Mouse (Mus musculus): ENCODE measurements around the gene Ttpal.

Gene Ttpal

GRCm38 (mm10) chr2:163602101-163602971 is at the start of gene Ttpal:
Ttpal (plus strand) TSS chr2:163602314.
- DNase-seq, result peak; percentile 79 to 87

GRCm38 (mm10) chr2:163552518-163552929 is 49.6 kb upstream of the Ttpal start:
- no peak for DNase-seq

GRCm38 (mm10) chr2:163554425-163554982 is 47.6 kb upstream of the Ttpal start:
- DNase-seq, result no peak

GRCm38 (mm10) chr2:163554996-163555395 is 47.1 kb upstream of the Ttpal start:
- DNase-seq, result no peak

GRCm38 (mm10) chr2:163555417-163555816 is 46.7 kb upstream of the Ttpal start:
- DNase-seq, result no peak

- peak in 1 of 2 experiments; percentile 42 for DNase-seq
These were observed 43.6 kb upstream of the Ttpal start for GRCm38 (mm10) chr2:163558548-163558947.

DNA sequence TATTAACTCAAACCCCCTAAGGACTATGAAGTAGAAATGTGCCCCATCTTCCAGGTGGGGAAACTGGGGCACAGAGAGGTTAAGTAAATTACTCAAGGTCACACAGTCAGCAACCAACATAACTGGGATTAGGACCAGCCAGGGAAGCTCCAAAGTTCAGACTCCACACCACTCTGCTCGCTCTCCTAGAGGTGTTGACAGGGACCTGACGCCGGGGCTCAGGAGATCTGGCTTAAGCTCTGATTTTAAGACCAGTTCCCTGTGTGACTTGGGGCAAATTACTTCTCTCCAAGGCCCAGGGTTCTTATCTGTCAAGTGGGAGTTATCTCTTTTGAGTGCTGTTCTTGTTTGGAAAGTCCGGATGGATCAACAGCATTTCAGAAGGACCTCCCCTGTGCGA is 42.9 kb upstream of the Ttpal start:
- DNase-seq, result peak; percentile 36 to 52

- peak; percentile 87 to 91 for DNase-seq
These were observed 41.9 kb upstream of the Ttpal start for GRCm38 (mm10) chr2:163560247-163560646.

DNA sequence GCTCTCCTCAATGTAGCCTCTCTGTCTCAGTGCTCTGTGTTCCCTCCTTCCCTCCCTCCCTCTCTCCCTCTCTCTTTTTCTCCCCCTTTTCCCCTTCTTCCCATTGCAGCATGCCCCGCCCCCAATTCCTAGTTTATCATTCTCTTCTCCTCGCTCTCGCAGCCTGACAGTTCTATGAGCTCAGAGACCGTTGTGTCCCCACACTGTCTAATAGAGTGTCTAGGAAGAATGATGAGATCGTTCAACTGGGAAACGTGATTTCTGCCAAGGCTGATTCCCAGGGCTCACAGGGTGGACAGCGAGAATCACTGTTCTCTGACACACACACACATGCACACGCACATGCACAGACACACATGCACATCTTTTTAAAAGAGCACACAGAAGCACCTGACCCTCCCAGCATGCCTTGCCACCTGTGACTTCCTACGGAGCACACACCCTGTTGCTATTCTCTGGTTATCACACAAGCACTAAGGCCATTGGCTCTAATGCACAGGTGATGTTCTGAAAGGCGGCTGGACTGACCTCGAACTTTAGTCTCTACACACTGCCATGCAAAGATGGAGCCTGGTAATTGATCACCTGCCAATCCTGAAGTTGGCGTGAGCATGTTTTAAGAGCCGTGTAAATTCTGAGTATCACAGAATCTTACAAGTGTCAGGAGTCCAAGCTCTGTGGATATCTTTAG is 40.7 kb upstream of the Ttpal start:
- no peak for DNase-seq

GRCm38 (mm10) chr2:163564646-163565045 is 37.5 kb upstream of the Ttpal start:
- DNase-seq, result no peak

DNA sequence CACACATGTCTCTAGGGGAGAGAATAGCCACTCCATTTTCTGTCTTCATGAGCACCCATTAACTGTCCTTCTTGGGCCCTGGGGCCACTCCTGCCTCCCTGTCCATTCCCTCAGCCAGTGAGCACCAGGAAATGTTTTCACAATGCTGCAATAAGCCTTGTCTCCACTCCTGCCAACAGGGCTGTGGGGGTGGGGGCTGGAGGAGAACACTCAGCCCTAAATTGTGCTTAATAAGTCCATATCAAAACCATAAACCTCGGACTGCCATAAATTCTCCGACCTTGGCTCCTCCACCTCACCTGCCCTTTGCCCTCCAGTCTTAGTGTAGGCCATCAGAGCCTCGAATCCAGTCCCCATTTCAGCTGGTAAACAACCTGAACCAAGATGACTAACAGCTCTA is 27.8 kb upstream of the Ttpal start:
- no peak for DNase-seq

DNA sequence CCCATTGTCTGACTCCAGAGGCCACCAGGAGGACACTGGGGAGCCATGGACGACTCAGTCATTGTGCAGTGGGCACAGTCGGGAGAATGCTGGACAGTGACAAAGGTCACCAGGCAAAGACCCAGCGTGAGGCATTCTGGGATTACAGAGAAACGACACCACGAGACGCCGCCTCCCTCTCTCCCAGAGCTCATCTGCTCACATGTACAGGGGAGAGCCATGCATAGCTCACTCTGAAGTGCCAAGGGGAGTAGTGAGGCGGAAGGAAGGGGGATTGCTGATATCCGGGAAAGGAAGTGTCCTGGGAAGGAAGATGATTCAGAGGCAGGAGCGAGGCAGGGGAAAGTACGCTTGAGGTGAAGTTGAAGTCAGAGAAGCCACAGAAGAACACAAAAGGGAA is 26.9 kb upstream of the Ttpal start:
- peak; percentile 45 to 61 for DNase-seq

GRCm38 (mm10) chr2:163577986-163578385 is 24.1 kb upstream of the Ttpal start:
- DNase-seq, result no peak

- DNase-seq, result no peak
These were observed 21.8 kb upstream of the Ttpal start for GRCm38 (mm10) chr2:163580069-163580945.

- DNase-seq, result no peak
These were observed 18.7 kb upstream of the Ttpal start for GRCm38 (mm10) chr2:163583226-163584087.

DNA sequence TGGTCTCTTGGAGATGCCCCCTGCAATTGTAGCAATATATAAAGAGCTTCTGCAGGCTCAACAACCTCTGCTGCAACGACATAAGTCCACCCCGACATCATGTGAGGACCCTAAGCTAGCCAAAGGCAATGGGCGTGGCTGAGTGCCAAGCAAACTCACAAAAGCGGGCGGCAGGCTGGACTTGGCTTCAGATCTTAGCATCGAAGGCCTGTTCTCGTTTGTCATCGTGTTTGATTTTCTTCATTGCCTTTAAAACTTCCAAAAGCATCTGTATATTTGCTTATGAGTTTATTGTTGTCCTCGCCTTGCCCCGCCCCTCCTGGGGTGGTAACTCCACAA is 18.1 kb upstream of the Ttpal start:
- DNase-seq, result no peak

- DNase-seq, result peak in 1 of 2 experiments; percentile 57
These were observed 15.5 kb upstream of the Ttpal start for GRCm38 (mm10) chr2:163586384-163587261.

- DNase-seq, result no peak
These were observed 14.6 kb upstream of the Ttpal start for GRCm38 (mm10) chr2:163587506-163587905.

- no peak for DNase-seq
These were observed 11.9 kb upstream of the Ttpal start for GRCm38 (mm10) chr2:163590211-163590610.

- DNase-seq, result no peak
These were observed 11.1 kb upstream of the Ttpal start for GRCm38 (mm10) chr2:163590996-163591395.

GRCm38 (mm10) chr2:163592084-163592483 is 10.0 kb upstream of the Ttpal start:
- peak in 1 of 2 experiments; percentile 50 for DNase-seq

All from kidney, adult 8-10 months (tissue).